Mouse (Mus musculus): ENCODE measurements around the gene Arhgap27. TPM values are rescaled to one million over a fixed set of nuclear protein-coding genes. Genes with fewer than 3 reads are reported as not detected.

Arhgap27 gene
- polyA plus RNA-seq, 1 experiment from 2014 or later: 6.5 TPM

- H3K9ac ChIP-seq (ENCODE audit: low read length): no peak overlapping the region
- no peak overlapping the region for H3K27ac ChIP-seq (replicated peaks in 1 of 2; ENCODE audit: control insufficient read depth in 1 of 2, insufficient read depth in 1 of 2, low read depth in 2 of 2, low read length in 2 of 2)
- no peak overlapping the region for H3K4me2 ChIP-seq (ENCODE audit: low read length)
- H3K27me3 ChIP-seq (ENCODE audit: control insufficient read depth, insufficient read depth, low read length): no peaks in the 10 kb centered on the region
- no peaks in the 10 kb centered on the region for H3K36me3 ChIP-seq (ENCODE audit: control insufficient read depth, insufficient read depth, low read length)
- H3K4me3 ChIP-seq (ENCODE audit: control insufficient read depth in 1 of 2, insufficient read depth in 1 of 2, low read depth in 1 of 2, low read length in 2 of 2): no peak overlapping the region
- no peak for ATAC-seq (ENCODE audit: insufficient number of reproducible peaks, insufficient read depth, low FRiP score, low read depth)
- peaks cover 4% of the 10 kb centered on the region; the same call in 1 of the 2 replicates for H3K9me3 ChIP-seq (ENCODE audit: control insufficient read depth, low read length)
- 77% methylated on average over 7 of the region's 7 CpGs for WGBS
- peaks cover 19 to 22% of the 10 kb centered on the region in 2 experiments for H3K4me1 ChIP-seq (ENCODE audit: control insufficient read depth in 2 of 2, insufficient read depth in 2 of 2, low read length in 2 of 2)
Measured at GRCm38 (mm10) chr11:103345408-103346091, 17.9 kb downstream of the Arhgap27 start.

DNA sequence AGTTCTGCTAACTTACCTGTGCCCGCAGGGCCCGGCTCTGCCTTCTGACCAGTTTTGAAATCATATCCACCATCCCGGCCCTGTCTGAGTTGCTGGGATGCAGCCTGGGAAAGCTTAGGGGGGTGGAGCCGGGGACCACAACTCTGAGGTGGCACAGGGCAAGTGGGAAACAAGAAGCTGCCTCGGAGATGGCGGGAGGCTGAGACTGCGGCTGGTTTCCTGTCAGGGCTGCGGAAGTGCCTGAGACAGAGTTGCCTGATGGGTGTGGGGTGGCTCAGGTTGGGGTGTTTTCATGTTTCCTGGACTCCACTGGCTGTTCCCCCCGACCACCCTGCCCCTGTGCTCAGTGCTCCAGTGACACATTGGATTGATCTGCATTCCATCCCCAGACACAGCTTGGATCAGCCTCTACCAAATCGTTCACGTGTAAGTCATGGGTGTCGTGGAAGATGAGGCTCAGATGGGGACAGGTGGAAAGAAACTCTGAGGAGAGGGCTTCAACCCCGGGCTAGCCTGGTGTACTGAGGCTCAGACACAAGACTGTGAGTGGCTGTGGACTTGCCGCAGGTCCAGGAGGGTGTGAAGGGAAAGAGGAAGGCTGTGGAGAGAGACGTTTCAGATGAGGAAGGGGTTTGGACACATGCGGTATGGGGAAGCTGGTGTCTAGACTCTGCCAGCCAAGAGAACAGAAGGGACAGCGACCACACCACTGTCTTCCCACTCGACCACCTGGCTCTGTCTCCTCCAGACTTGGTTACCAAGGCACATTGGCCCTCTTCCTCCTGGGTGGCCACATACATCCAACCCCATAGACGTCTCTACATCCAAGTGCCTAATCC lies 18.8 kb downstream of the Arhgap27 start:
- Histone ChIP-seq H3K9ac (ENCODE audit: low read length) (no peak overlapping the region), H3K4me1 (ENCODE audit: control insufficient read depth in 2 of 2, insufficient read depth in 2 of 2, low read length in 2 of 2) (peaks cover 19 to 22% of the 10 kb centered on the region in 2 experiments), H3K9me3 (ENCODE audit: control insufficient read depth, low read length) (peaks cover under 1% of the 10 kb centered on the region; the same call in 1 of the 2 replicates), H3K27me3 (ENCODE audit: control insufficient read depth, insufficient read depth, low read length) (no peaks in the 10 kb centered on the region), H3K4me2 (ENCODE audit: low read length) (no peak overlapping the region), H3K27ac (replicated peaks in 1 of 2; ENCODE audit: control insufficient read depth in 1 of 2, insufficient read depth in 1 of 2, low read depth in 2 of 2, low read length in 2 of 2) (no peak overlapping the region), H3K36me3 (ENCODE audit: control insufficient read depth, insufficient read depth, low read length) (no peaks in the 10 kb centered on the region), H3K4me3 (ENCODE audit: control insufficient read depth in 1 of 2, insufficient read depth in 1 of 2, low read depth in 1 of 2, low read length in 2 of 2) (no peak overlapping the region)
- WGBS: 73% methylated on average over 19 of the region's 19 CpGs
- ATAC-seq (ENCODE audit: insufficient number of reproducible peaks, insufficient read depth, low FRiP score, low read depth): no peak

DNA sequence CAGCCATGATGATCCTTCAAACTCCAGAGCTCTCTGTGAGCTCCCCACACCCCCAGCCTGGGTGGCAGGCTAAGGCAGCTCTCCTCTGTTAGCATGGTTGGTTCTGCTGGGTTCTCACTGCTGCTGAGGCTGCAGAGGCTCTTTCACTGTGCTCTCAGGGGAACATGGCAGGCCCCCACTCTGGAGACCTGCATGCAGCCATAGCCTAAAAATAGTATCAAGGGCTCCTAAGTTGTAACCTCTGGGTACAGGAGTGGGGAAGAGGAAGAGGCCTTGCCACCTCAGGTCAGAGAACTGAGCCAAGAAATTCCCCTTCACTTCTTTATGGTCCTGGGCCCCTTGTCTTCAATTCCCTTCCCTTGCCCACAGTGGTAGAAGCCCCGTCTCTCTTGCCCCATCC lies 19.6 kb downstream of the Arhgap27 start:
- 81% methylated on average over 1 of the region's 1 CpGs for WGBS
- ATAC-seq (ENCODE audit: insufficient number of reproducible peaks, insufficient read depth, low FRiP score, low read depth): no peak
- Histone ChIP-seq H3K9me3 (ENCODE audit: control insufficient read depth, low read length) (no peaks in the 10 kb centered on the region), H3K27me3 (ENCODE audit: control insufficient read depth, insufficient read depth, low read length) (no peaks in the 10 kb centered on the region), H3K9ac (ENCODE audit: low read length) (no peak overlapping the region), H3K36me3 (ENCODE audit: control insufficient read depth, insufficient read depth, low read length) (no peaks in the 10 kb centered on the region), H3K4me3 (ENCODE audit: control insufficient read depth in 1 of 2, insufficient read depth in 1 of 2, low read depth in 1 of 2, low read length in 2 of 2) (no peak overlapping the region), H3K4me2 (ENCODE audit: low read length) (no peak overlapping the region), H3K27ac (replicated peaks in 1 of 2; ENCODE audit: control insufficient read depth in 1 of 2, insufficient read depth in 1 of 2, low read depth in 2 of 2, low read length in 2 of 2) (no peak overlapping the region), H3K4me1 (ENCODE audit: control insufficient read depth in 2 of 2, insufficient read depth in 2 of 2, low read length in 2 of 2) (peaks cover 19 to 22% of the 10 kb centered on the region in 2 experiments)

GRCm38 (mm10) chr11:103343063-103343462 lies 20.4 kb downstream of the Arhgap27 start:
- Histone ChIP-seq H3K9ac (ENCODE audit: low read length) (no peak overlapping the region), H3K9me3 (ENCODE audit: control insufficient read depth, low read length) (no peaks in the 10 kb centered on the region), H3K4me1 (ENCODE audit: control insufficient read depth in 2 of 2, insufficient read depth in 2 of 2, low read length in 2 of 2) (peaks cover 19 to 22% of the 10 kb centered on the region in 2 experiments), H3K4me2 (ENCODE audit: low read length) (no peak overlapping the region), H3K4me3 (ENCODE audit: control insufficient read depth in 1 of 2, insufficient read depth in 1 of 2, low read depth in 1 of 2, low read length in 2 of 2) (no peak overlapping the region), H3K36me3 (ENCODE audit: control insufficient read depth, insufficient read depth, low read length) (no peaks in the 10 kb centered on the region), H3K27me3 (ENCODE audit: control insufficient read depth, insufficient read depth, low read length) (no peaks in the 10 kb centered on the region), H3K27ac (replicated peaks in 1 of 2; ENCODE audit: control insufficient read depth in 1 of 2, insufficient read depth in 1 of 2, low read depth in 2 of 2, low read length in 2 of 2) (no peak overlapping the region)
- no peak for ATAC-seq (ENCODE audit: insufficient number of reproducible peaks, insufficient read depth, low FRiP score, low read depth)
- 84% methylated on average over 6 of the region's 6 CpGs for WGBS

DNA sequence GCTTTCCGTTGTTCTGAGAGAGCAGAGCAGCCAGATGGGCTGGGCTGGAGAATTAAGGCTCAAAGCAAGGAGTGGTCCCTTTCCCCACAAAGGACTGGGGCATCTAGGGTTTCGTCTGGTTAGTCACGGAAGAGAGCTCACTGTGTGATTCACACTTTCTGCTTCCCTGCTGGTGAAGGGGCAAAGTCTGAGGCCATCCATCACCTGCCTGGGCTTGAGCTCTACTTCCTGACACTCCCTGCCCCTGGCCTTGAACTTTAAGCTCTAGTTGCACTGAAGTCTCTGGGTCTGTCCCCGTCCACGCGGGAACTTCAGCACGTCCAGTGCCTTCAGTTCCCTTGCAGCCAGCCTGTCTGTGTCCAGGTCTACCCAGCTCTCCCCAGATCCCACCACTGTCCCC lies 22.8 kb downstream of the Arhgap27 start:
- ATAC-seq (ENCODE audit: insufficient number of reproducible peaks, insufficient read depth, low FRiP score, low read depth): no peak

DNA sequence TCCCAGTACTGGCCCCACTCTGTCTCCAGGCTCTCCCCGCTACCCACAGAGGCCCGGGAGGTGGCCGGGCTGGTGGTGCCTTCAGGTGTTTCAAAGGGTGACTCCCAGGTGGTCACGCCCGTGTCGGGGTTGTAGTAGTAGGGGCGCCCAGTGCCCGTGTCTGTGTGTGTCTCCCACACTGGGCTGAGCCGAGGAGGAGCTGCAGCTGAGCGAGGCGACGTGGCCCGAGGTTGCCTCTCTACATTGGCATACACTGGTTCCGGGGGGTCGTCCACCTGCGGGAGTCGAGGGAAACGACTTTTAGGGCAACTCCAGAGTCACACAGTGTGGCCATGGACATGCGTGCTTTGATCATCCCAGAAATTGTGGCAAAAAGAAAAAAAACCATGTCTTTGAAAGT lies 23.4 kb downstream of the Arhgap27 start:
- no peaks in the 10 kb centered on the region for H3K9me3 ChIP-seq (ENCODE audit: control insufficient read depth, low read length)
- H3K9ac ChIP-seq (ENCODE audit: low read length): no peak overlapping the region
- 59% methylated on average over 19 of the region's 19 CpGs for WGBS
- no peak overlapping the region for H3K4me3 ChIP-seq (ENCODE audit: control insufficient read depth in 1 of 2, insufficient read depth in 1 of 2, low read depth in 1 of 2, low read length in 2 of 2)
- no peak for ATAC-seq (ENCODE audit: insufficient number of reproducible peaks, insufficient read depth, low FRiP score, low read depth)
- H3K27me3 ChIP-seq (ENCODE audit: control insufficient read depth, insufficient read depth, low read length): no peaks in the 10 kb centered on the region
- H3K27ac ChIP-seq (replicated peaks in 1 of 2; ENCODE audit: control insufficient read depth in 1 of 2, insufficient read depth in 1 of 2, low read depth in 2 of 2, low read length in 2 of 2): no peak overlapping the region
- peaks cover 10 to 12% of the 10 kb centered on the region in 2 experiments; a peak in 3 of 4 replicates for H3K4me1 ChIP-seq (ENCODE audit: control insufficient read depth in 2 of 2, insufficient read depth in 2 of 2, low read length in 2 of 2)
- peak overlapping the region; percentile 48 for H3K4me2 ChIP-seq (ENCODE audit: low read length)
- 0 out of 2 replicates have a peak, but pooled peaks cover 3% of the 10 kb centered on the region for H3K36me3 ChIP-seq (ENCODE audit: control insufficient read depth, insufficient read depth, low read length)

More for the DNA sequence above, 22.8 kb downstream of the Arhgap27 start:
- Histone ChIP-seq H3K27me3 (ENCODE audit: control insufficient read depth, insufficient read depth, low read length) (no peaks in the 10 kb centered on the region), H3K9ac (ENCODE audit: low read length) (no peak overlapping the region), H3K36me3 (ENCODE audit: control insufficient read depth, insufficient read depth, low read length) (0 out of 2 replicates have a peak, but pooled peaks cover 3% of the 10 kb centered on the region), H3K4me1 (ENCODE audit: control insufficient read depth in 2 of 2, insufficient read depth in 2 of 2, low read length in 2 of 2) (peaks cover 10 to 12% of the 10 kb centered on the region in 2 experiments; a peak in 3 of 4 replicates), H3K4me2 (ENCODE audit: low read length) (no peak overlapping the region), H3K27ac (replicated peaks in 1 of 2; ENCODE audit: control insufficient read depth in 1 of 2, insufficient read depth in 1 of 2, low read depth in 2 of 2, low read length in 2 of 2) (no peak overlapping the region), H3K4me3 (ENCODE audit: control insufficient read depth in 1 of 2, insufficient read depth in 1 of 2, low read depth in 1 of 2, low read length in 2 of 2) (no peak overlapping the region), H3K9me3 (ENCODE audit: control insufficient read depth, low read length) (no peaks in the 10 kb centered on the region)
- WGBS: 42% methylated on average over 7 of the region's 7 CpGs

GRCm38 (mm10) chr11:103339414-103340119 lies 23.9 kb downstream of the Arhgap27 start:
- Histone ChIP-seq H3K4me1 (ENCODE audit: control insufficient read depth in 2 of 2, insufficient read depth in 2 of 2, low read length in 2 of 2) (peaks cover 10 to 12% of the 10 kb centered on the region in 2 experiments; a peak in 3 of 4 replicates), H3K36me3 (ENCODE audit: control insufficient read depth, insufficient read depth, low read length) (0 out of 2 replicates have a peak, but pooled peaks cover 3% of the 10 kb centered on the region), H3K9ac (ENCODE audit: low read length) (no peak overlapping the region), H3K9me3 (ENCODE audit: control insufficient read depth, low read length) (no peaks in the 10 kb centered on the region), H3K4me2 (ENCODE audit: low read length) (peak overlapping the region; percentile 48), H3K4me3 (ENCODE audit: control insufficient read depth in 1 of 2, insufficient read depth in 1 of 2, low read depth in 1 of 2, low read length in 2 of 2) (no peak overlapping the region), H3K27me3 (ENCODE audit: control insufficient read depth, insufficient read depth, low read length) (peaks cover 2% of the 10 kb centered on the region), H3K27ac (replicated peaks in 1 of 2; ENCODE audit: control insufficient read depth in 1 of 2, insufficient read depth in 1 of 2, low read depth in 2 of 2, low read length in 2 of 2) (no peak overlapping the region)
- no peak for ATAC-seq (ENCODE audit: insufficient number of reproducible peaks, insufficient read depth, low FRiP score, low read depth)
- WGBS: 37% methylated on average over 19 of the region's 19 CpGs

Measured in heart, embryonic 14.5 days (tissue).